Mouse (Mus musculus): ENCODE measurements around the gene Nid2. TPM values are rescaled to one million over a fixed set of nuclear protein-coding genes. Genes with fewer than 3 reads are reported as not detected.

The Nid2 gene
- polyA plus RNA-seq, 1 experiment from 2014 or later = 1.9 TPM

DNA sequence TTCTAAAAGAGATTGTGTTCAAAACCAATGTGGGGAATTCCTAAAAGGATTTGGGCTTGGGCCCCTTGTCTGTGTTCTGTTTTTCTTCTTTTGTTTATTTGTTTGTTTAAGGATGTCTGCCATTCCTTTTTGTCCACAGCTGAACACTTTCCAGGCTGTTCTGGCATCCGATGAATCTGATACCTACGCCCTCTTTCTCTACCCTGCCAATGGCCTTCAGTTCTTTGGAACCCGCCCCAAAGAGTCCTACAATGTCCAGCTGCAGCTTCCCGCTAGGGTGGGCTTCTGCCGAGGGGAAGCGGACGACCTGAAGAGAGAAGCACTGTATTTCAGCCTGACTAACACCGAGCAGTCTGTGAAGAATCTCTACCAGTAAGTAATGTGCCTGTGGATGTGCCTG is 12.5 kb downstream of the Nid2 start:
- ATAC-seq (peak; percentile 52), DNase-seq (ENCODE audit: low read depth, low spot score) (no peak)
- in situ Hi-C loops (cut with MboI; ENCODE audit: low pct_unique_long_range_greater_than_20kb) = no loop called here
- TF ChIP-seq CTCF (IDR thresholded peaks at IDR 0.05) = no peak
- POLR2A ChIA-PET = interaction anchor here (0.7 to 1.2 kb wide), 2 partner anchors 24 to 56 kb away, joined by 3 read pairs; no protein-coding TSS in a partner anchor
- CTCF ChIA-PET = interaction anchor here (1.1 to 2.6 kb wide), 9 partner anchors 10 to 307 kb away, joined by 3 to 10 read pairs (median 4); no protein-coding TSS in a partner anchor
- H3K27me3 ChIP-seq = no peaks in the 10 kb centered on the region

DNA sequence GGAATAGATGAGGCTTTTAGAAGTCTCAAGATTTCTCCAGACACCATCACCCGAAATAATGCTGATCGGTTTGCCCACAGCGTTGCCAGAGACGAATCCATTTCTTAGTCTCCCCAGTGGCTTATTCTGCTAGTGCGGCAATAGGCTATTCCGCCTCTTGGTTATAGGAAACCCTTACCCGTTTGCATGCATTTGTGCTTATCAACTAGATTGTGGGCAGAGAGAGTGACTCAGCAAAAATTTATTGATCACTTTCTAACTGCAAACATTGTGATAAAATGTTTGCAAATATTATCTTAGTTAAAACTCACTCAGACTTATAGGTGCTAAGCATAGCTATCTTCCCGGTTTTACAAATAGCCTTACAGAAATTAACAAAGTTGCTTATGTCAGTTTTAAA is 13.3 kb downstream of the Nid2 start:
- no peak for DNase-seq (ENCODE audit: low read depth, low spot score)

DNA sequence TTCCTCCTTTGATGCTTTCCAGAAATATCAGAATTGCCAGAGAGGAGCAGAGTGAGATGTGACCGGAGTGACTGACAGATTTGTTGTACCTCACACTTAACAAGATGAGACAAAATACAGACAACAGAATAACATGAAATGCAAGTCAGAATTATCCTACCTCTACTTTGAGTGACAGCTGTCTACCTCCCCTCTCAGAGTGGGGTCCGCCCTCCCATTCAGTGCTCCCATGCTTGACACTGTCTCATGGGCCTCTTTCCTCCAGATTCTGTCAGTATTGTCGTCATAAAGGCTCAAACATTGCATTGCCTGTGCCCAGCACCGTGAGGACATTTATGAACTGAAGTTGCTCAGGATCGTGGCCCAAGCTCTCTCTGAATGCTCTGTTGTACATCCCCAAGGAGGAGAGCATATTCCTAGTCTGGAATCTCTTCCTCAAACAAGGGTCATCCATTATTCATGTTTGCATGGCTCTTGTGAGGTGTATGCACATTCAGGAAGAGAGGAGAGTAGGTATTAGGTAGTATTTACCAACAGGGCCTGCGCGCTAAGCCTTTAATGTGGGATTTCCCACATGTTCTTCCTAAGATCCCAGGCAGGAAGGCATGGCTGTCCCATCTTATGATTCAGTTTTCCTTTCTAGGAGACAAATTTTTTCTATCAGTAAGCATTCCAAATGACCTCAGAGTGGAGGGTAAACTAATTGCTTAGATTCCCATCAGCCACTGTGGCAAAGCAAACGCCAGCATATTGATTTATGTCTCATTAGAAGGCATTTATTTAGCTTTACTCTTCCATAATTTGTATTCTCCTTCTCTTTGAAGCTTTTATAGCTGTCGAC is 14.7 kb downstream of the Nid2 start:
- H3K27me3 ChIP-seq = no peaks in the 10 kb centered on the region
- ChIA-PET CTCF (interaction anchor here (0.8 to 2.0 kb wide), 5 partner anchors 10 to 59 kb away, joined by 3 to 4 read pairs (median 3); no protein-coding TSS in a partner anchor), POLR2A (no interaction called here)
- DNase-seq (ENCODE audit: low read depth, low spot score) (no peak), ATAC-seq (no peak)
- in situ Hi-C loops (cut with MboI; ENCODE audit: low pct_unique_long_range_greater_than_20kb) = no loop called here
- no peak for TF ChIP-seq CTCF (IDR thresholded peaks at IDR 0.05)

More for the DNA sequence above, 13.3 kb downstream of the Nid2 start:
- H3K27me3 ChIP-seq = no peaks in the 10 kb centered on the region
- peak; percentile 37 for ATAC-seq
- ChIA-PET CTCF (interaction anchor here (1.1 to 2.6 kb wide), 8 partner anchors 11 to 306 kb away, joined by 3 to 10 read pairs (median 4); no protein-coding TSS in a partner anchor), POLR2A (interaction anchor here (0.7 to 1.2 kb wide), 2 partner anchors 23 to 57 kb away, joined by 3 read pairs; no protein-coding TSS in a partner anchor)
- no peak for TF ChIP-seq CTCF (IDR thresholded peaks at IDR 0.05)
- in situ Hi-C loops (cut with MboI; ENCODE audit: low pct_unique_long_range_greater_than_20kb) = no loop called here

DNA sequence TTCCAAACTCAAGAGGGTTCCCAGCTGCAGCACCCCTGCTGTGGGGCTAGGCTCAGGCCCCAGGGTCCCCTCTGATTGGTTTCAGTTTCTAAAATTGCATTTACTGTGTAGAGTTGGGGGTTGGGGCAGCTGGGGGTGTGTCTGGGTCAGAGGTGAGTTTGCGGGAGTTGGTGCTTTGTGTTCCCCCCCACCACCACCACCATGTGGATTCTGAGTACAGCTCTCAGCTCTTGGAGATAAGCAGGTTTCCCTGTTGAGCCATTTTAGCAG is 15.2 kb downstream of the Nid2 start:
- H3K27me3 ChIP-seq = no peaks in the 10 kb centered on the region
- DNase-seq (ENCODE audit: low read depth, low spot score) = no peak
- CTCF ChIA-PET = interaction anchor here (0.8 to 1.4 kb wide), 5 partner anchors 10 to 59 kb away, joined by 3 read pairs; no protein-coding TSS in a partner anchor
- POLR2A ChIA-PET = interaction anchor here (0.5 kb wide), 1 partner anchor 10 kb away, joined by 3 read pairs; no protein-coding TSS in a partner anchor
- no peak for TF ChIP-seq CTCF (IDR thresholded peaks at IDR 0.05)
- no peak for ATAC-seq
- in situ Hi-C loops (cut with MboI; ENCODE audit: low pct_unique_long_range_greater_than_20kb) = no loop called here

DNA sequence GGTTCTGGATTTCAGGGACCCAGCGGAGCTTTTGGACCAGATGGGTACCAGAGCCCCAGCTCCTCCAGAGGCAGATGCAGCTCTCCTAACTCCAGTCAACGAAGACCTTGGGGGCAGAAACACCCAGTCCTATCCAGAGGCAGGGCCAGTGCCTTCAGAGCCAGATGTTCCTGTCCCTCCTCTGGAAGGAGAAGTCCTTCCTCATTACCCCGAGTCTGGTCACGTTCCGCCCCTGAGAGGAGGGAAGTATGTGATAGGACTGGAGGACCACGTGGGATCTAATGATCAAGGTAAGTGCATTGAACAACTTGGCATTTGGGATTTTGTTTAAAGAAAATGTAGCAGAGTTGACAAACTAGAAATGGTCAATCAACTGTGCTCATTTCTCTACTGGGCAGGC is 17.6 kb downstream of the Nid2 start:
- in situ Hi-C loops (cut with MboI; ENCODE audit: low pct_unique_long_range_greater_than_20kb) = no loop called here
- CTCF ChIA-PET = interaction anchor here (0.8 to 1.2 kb wide), 3 partner anchors 29 to 48 kb away, joined by 3 to 5 read pairs (median 3); no protein-coding TSS in a partner anchor
- ATAC-seq (no peak), DNase-seq (ENCODE audit: low read depth, low spot score) (no peak)
- POLR2A ChIA-PET = no interaction called here
- TF ChIP-seq CTCF (IDR thresholded peaks at IDR 0.05) = no peak
- H3K27me3 ChIP-seq = no peaks in the 10 kb centered on the region

DNA sequence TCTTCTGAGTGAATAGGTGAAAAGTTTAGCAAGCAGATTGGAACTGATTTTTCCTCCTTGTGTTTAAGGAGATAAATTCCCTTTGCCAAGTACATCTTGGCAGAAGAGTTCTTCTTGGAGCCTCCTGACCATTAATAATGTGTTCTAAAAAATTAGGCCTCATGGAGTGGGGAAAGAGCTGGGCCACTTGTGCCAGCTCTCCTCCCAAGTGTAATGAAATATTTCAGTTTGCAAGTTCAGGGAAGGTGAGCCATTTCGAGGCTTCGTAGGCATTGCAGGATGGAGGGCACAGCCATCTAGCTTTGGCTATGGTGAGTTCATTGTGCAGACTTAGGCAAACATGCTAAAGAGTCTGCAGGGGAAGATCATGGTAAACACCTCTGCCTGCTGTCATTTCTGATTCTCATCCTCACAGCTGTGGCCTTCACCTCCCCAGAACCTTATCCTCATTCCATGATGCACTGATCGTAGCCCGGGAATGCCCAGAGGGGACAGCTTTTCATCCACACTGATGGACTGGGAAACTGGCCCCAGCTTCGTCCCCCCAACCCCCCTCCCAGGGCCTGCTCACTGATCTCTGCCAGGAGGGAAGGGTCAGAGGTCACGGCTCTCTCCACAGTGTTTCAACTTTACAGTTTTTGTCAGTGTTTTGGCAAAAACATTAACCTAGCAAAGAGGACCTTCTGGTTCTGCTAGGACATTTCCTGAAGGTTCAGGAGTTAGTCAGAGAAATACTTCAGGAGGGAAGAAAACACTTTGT is 18.6 kb downstream of the Nid2 start:
- in situ Hi-C loops (cut with MboI; ENCODE audit: low pct_unique_long_range_greater_than_20kb) = no loop called here
- DNase-seq (ENCODE audit: low read depth, low spot score) = no peak
- no peak for ATAC-seq
- no peaks in the 10 kb centered on the region for H3K27me3 ChIP-seq
- ChIA-PET POLR2A (interaction anchor here (0.5 to 1.1 kb wide), 3 partner anchors 15 to 32 kb away, joined by 3 to 5 read pairs (median 3); no protein-coding TSS in a partner anchor), CTCF (interaction anchor here (1.0 to 1.2 kb wide), 4 partner anchors 15 to 47 kb away, joined by 3 to 5 read pairs (median 3); no protein-coding TSS in a partner anchor)
- TF ChIP-seq CTCF (IDR thresholded peaks at IDR 0.05) = no peak

DNA sequence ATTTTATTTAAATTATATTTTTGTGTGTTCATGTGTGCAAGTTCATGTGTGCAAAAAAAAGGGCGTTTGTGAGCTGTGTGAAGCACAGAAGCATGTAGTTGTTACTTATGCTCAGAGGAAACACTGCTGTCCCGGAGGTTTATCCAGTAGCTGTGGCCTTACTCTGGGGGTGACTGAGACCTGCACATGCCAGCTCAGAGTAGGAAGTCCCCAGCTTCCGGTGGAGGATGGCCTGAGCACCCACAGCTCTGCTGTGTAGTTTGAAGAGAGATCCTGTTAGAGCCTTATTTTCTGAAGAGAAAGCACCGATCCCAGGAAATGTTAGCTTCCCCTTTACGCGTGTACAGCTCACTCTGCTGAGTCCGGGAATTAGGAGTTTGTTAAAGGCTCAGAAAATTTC is 20.1 kb downstream of the Nid2 start:
- no peak for TF ChIP-seq CTCF (IDR thresholded peaks at IDR 0.05)
- CTCF ChIA-PET = interaction anchor here (0.6 to 1.5 kb wide), 5 partner anchors 9 to 62 kb away, joined by 3 to 7 read pairs (median 3); no protein-coding TSS in a partner anchor
- in situ Hi-C loops (cut with MboI; ENCODE audit: low pct_unique_long_range_greater_than_20kb) = no loop called here
- DNase-seq (ENCODE audit: low read depth, low spot score) (no peak), ATAC-seq (no peak)
- POLR2A ChIA-PET = interaction anchor here (1.3 kb wide), 1 partner anchor 18 kb away, joined by 4 read pairs; no protein-coding TSS in a partner anchor
- no peaks in the 10 kb centered on the region for H3K27me3 ChIP-seq

DNA sequence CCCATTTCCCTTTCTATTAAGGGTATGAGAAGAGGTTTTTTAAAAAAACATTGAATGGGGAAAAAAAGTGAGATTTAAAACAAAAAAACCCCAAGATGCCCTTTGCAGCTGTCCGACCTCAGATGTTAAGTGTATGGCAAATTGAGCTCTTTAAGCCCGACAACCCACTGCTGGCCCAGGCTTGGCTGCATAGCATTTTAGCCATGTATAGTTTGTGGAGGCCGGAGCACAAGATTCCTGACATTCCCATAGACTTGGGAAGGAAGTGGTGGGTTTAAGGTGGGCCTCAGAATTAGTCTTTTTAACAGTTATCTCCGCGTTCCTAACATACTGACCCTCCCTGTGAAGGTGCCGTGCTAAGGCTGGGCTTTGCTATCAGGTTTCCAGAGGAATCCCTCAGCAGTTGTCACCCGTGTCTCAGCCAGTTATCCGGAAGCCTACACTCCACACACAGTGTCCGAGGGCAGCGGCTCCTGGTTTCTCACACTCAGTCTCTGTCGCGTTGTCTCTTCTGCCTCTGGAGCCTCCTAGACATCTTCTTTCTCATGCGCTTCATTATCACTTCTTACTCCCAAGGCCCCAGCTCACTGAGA is 23.1 kb downstream of the Nid2 start:
- no peak for ATAC-seq
- CTCF ChIA-PET = interaction anchor here (2.1 to 4.0 kb wide), 2 partner anchors 11 to 21 kb away, joined by 5 to 19 read pairs; no protein-coding TSS in a partner anchor

DNA sequence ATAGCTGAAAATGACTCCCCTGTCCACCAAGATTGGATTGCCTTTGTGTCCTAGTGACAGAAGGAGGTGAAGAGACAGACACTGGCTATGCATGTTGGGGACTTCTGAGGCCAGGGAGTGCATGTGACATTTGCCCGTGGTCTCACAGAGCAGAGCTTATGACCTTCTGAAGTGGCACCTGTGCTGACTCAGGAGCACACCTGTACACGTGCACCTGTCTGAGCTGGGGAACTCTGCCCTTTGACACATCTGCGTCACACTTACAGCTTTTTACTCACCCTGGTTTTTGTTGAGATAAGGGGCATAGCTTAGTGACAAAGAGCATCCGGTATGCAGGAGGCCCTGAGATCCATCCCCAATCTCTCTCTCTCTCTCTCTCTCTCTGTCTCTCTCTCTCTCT is 24.4 kb downstream of the Nid2 start:
- DNase-seq (ENCODE audit: low read depth, low spot score) (no peak), ATAC-seq (no peak)
- no peaks in the 10 kb centered on the region for H3K27me3 ChIP-seq
- no peak for TF ChIP-seq CTCF (IDR thresholded peaks at IDR 0.05)
- CTCF ChIA-PET = interaction anchor here (1.1 to 4.0 kb wide), 4 partner anchors 10 to 68 kb away, joined by 3 to 19 read pairs (median 4); no protein-coding TSS in a partner anchor
- POLR2A ChIA-PET = interaction anchor here (0.5 to 0.7 kb wide), 2 partner anchors 271 to 1263 kb away, joined by 4 to 11 read pairs; no protein-coding TSS in a partner anchor
- in situ Hi-C loops (cut with MboI; ENCODE audit: low pct_unique_long_range_greater_than_20kb) = no loop called here

More for the DNA sequence above, 23.1 kb downstream of the Nid2 start:
- POLR2A ChIA-PET = no interaction called here
- no peak for TF ChIP-seq CTCF (IDR thresholded peaks at IDR 0.05)
- no peak for DNase-seq (ENCODE audit: low read depth, low spot score)
- in situ Hi-C loops (cut with MboI; ENCODE audit: low pct_unique_long_range_greater_than_20kb) = no loop called here
- H3K27me3 ChIP-seq = no peaks in the 10 kb centered on the region

DNA sequence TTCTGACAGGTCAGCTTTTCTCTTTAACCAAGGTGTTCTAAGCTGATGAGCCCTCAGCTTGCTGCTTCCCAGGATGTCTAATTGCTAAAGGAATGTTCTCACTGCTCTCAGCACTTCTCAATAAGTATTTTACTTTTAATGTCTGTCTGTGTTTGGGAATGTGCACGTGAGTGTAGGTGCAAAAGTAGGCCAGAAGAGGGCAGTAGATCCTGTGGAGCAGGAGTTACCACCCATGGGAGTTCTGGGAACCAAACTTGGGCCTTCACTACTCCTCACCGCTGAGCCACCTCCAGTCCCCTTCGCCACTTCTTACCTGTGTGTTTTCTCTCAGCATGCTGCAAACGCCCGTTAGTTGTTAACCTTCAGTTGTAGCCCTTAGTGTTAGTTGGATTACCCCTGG is 25.1 kb downstream of the Nid2 start:
- in situ Hi-C loops (cut with MboI; ENCODE audit: low pct_unique_long_range_greater_than_20kb) = no loop called here
- H3K27me3 ChIP-seq = no peaks in the 10 kb centered on the region
- ChIA-PET CTCF (interaction anchor here (0.6 to 4.0 kb wide), 8 partner anchors 9 to 69 kb away, joined by 3 to 19 read pairs (median 4); no protein-coding TSS in a partner anchor), POLR2A (interaction anchor here (0.6 kb wide), 1 partner anchor 10 kb away, joined by 3 read pairs; no protein-coding TSS in a partner anchor)
- TF ChIP-seq CTCF (IDR thresholded peaks at IDR 0.05) = no peak
- no peak for DNase-seq (ENCODE audit: low read depth, low spot score)
- ATAC-seq = no peak
